Mouse (Mus musculus) midbrain, embryonic 10.5 days (tissue): Measurements from ENCODE around the gene Mrtfa. TPM values are rescaled to one million over a fixed set of nuclear protein-coding genes. Genes with fewer than 3 reads are reported as not detected.
A peak's percentile ranks its signal among the peaks of the same experiment; 100 is the strongest.

Source experiments
- DNase-seq: peaks from one replicate; pipeline ENCODE4 v3.0.0-alpha.2; 2017; ENCODE audit warnings: low spot score
- H3K27ac ChIP-seq: fragments of 300-500 bp; sonication (generic); replicated peaks from 2 replicates; pipeline ENCODE4 v1.5.1; 2016; ENCODE audit warnings: mild to moderate bottlenecking
- H3K27me3 ChIP-seq: fragments of 300-500 bp; sonication (generic); 2 replicates; pipeline ENCODE4 v1.6.1; 2016; ENCODE audit warnings: low read depth, mild to moderate bottlenecking; ENCODE audit not compliant: poor library complexity, severe bottlenecking
- H3K36me3 ChIP-seq: fragments of 300-500 bp; sonication (generic); 2 replicates; pipeline ENCODE4 v1.6.1; 2016; ENCODE audit warnings: mild to moderate bottlenecking, moderate library complexity
- H3K4me1 ChIP-seq: fragments of 300-500 bp; sonication (generic); 2 replicates; pipeline ENCODE4 v1.6.1; 2016
- H3K4me3 ChIP-seq: fragments of 300-500 bp; sonication (generic); 2 replicates; pipeline ENCODE4 v1.5.1; 2016; ENCODE audit warnings: mild to moderate bottlenecking, moderate library complexity
- H3K9me3 ChIP-seq: fragments of 300-500 bp; sonication (generic); replicated peaks from 2 replicates; pipeline ENCODE4 v1.6.1; 2016; ENCODE audit warnings: mild to moderate bottlenecking
- WGBS: fragments of 180-500 bp; shearing (Covaris S2); methylation state at CpG from one replicate; pipeline ENCODE4 v1.1.7; 2016; 5-methylcytosine and 5-hydroxymethylcytosine counted together
- polyA plus RNA-seq: library from polyadenylated mRNA; unstranded; fragments of >200 nt; fragmentation: Nextera tagmentation; extraction: Ambion mirVana; gene quantifications from 2 replicates; pipeline ENCODE4 v1.2.1, GENCODE M21; 2016

Mrtfa gene
- polyA plus RNA-seq, 1 experiment from 2014 or later = 20.5 TPM

DNA sequence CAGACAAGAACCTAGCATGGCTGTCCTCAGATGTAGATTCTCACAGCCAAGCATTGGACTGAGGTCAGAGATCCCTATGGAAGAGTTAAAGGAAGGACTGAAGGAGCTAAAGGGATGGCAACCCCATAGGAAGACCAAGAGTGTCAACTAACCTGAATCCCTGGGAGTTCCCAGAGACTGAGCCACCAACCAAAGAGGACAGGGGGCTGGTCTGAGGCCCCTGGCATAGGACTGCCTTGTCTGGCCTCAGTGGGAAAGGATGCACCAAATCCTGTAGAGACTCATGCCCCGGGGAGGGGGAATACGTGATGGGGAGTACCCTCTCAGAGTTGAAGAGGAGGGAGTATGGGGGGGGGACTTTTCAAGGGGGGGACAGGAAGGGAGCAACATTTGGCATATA lies 56.8 kb downstream of the Mrtfa start:
- Histone ChIP-seq H3K27ac (no peak overlapping the region), H3K36me3 (no peaks in the 10 kb centered on the region), H3K9me3 (no peaks in the 10 kb centered on the region), H3K27me3 (no peaks in the 10 kb centered on the region), H3K4me1 (peaks cover 19% of the 10 kb centered on the region), H3K4me3 (no peak overlapping the region)
- no peak for DNase-seq
- 93% methylated on average over 2 of the region's 2 CpGs for WGBS

DNA sequence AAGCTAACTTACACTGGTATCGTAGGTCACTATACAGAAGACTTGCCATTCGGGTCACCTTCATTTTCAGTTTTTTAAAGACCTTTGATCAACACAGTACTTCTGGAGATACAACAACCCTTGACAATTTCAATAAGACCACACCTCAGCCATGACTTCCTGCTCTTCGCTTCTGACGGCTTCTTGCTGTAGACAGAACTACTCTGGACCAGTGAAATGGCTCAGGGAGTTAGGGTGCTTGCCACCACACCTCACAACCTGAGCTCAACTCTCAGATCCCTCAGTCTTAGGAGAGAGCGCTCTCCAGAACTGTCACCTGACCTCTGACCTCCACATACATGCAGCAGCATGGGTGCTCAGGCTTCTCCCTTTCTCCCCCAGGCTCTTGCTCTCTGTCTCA lies 59.4 kb downstream of the Mrtfa start:
- no peak overlapping the region for H3K27ac ChIP-seq
- DNase-seq = no peak
- no peaks in the 10 kb centered on the region for H3K9me3 ChIP-seq
- no peaks in the 10 kb centered on the region for H3K27me3 ChIP-seq
- H3K36me3 ChIP-seq = no peaks in the 10 kb centered on the region
- H3K4me1 ChIP-seq = peaks cover 10% of the 10 kb centered on the region; the same call in 1 of the 2 replicates
- 95% methylated on average over 5 of the region's 5 CpGs for WGBS
- H3K4me3 ChIP-seq = no peak overlapping the region

DNA sequence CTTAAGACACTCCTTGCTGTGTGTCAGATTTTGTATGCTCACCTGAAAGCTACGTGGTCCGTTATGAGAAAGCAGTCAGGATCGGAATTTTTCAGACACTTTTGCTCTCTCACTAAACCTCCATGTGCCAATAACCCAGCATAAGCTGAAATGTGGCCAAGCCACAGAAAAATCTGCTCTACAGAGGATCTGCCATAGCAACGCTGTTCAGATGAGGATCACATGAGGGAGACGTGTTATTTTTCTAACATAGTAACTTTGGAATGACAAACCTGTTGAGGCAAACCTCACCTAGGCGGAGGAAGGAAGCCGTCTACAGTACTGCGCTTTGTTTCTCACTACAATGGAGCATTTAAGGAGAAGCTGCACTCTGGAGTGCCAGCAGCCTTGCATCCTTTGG lies 60.6 kb downstream of the Mrtfa start:
- Histone ChIP-seq H3K9me3 (no peaks in the 10 kb centered on the region), H3K4me3 (no peak overlapping the region), H3K27me3 (no peaks in the 10 kb centered on the region), H3K4me1 (peaks cover 6% of the 10 kb centered on the region; the same call in 1 of the 2 replicates), H3K36me3 (no peaks in the 10 kb centered on the region), H3K27ac (no peak overlapping the region)
- 87% methylated on average over 8 of the region's 8 CpGs for WGBS
- DNase-seq = no peak

DNA sequence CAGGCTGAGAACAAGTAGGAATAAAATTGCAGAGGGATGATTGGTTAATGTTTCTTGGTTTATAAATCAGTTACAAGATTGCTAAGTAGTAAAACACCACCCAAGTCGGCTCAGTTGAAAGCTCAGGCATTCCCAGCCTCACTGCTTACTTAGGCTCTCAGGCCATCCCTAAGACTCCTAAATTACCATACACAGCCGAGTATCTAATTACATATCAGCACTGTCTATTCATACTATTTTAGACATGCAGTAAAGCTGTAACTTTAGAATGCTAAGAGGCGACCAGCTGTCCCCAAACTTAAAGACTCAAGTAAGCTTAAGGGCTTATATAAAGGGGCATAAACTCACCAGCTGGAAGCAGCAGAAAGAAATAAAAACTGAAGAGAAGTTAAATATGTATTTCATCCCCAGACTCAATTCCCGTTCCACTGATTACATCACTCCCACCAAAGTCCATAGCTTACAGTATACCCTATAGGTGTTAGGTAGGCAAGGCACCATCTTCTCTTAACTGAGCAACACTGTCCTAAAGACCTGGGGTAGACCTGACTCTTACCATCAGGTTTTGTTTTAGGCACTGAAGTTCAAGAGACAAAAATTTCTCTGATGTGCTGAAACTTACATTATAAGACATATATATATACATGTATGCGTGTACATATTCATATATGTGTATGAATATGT lies 62.3 kb downstream of the Mrtfa start:
- Histone ChIP-seq H3K27me3 (no peaks in the 10 kb centered on the region), H3K27ac (no peak overlapping the region), H3K9me3 (no peaks in the 10 kb centered on the region), H3K36me3 (no peaks in the 10 kb centered on the region), H3K4me3 (no peak overlapping the region), H3K4me1 (peaks cover 10% of the 10 kb centered on the region; the same call in 1 of the 2 replicates)
- DNase-seq = no peak
- WGBS = 88% methylated on average over 5 of the region's 5 CpGs

DNA sequence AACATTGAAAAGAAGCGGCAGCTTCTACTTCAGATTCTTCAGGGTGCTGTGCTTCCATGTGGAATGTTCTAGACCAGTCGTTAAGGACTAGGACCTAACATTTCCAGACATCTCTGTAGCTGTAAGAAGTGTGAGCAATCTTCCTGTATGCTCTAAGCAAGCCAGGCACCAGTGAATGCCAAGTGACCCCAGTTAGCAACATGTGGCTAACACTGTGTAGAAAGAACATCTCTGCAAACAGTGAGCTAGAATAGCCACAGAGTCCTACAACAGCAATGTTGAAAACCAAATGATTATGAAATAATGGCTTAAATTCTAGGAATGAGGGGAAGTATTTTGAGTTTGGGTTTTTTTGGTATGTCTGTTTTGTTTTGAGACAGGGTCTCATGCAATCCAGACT lies 66.3 kb downstream of the Mrtfa start:
- H3K4me1 ChIP-seq = peaks cover 32% of the 10 kb centered on the region
- no peaks in the 10 kb centered on the region for H3K27me3 ChIP-seq
- no peak for DNase-seq
- H3K9me3 ChIP-seq = no peaks in the 10 kb centered on the region
- H3K27ac ChIP-seq = no peak overlapping the region
- no peak overlapping the region for H3K4me3 ChIP-seq
- H3K36me3 ChIP-seq = no peaks in the 10 kb centered on the region
- WGBS = 95% methylated on average over 2 of the region's 2 CpGs

DNA sequence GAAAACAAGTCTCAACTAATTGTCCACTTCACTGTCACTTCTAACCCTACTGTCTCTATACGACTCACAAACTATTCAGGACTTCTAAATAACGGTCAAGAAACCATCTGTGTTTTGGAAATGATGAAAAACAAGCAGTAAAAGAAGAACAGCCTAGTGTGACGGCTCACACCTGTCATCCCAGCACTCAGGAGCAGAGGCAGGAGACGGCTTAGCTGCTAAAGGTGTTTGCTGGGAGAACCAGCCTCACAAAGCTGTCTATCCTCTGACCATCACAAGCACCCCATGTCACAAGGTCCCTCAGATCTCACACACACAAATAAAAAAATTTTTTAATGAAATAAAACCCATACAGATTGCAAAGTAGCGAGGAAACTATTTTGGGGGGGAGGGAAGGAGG lies 67.4 kb downstream of the Mrtfa start:
- peak overlapping the region; percentile 38; the same call in 1 of the 2 replicates for H3K27ac ChIP-seq
- WGBS = 91% methylated on average over 5 of the region's 5 CpGs
- peaks cover 32% of the 10 kb centered on the region for H3K4me1 ChIP-seq
- no peaks in the 10 kb centered on the region for H3K9me3 ChIP-seq
- no peak overlapping the region for H3K4me3 ChIP-seq
- no peaks in the 10 kb centered on the region for H3K27me3 ChIP-seq
- H3K36me3 ChIP-seq = no peaks in the 10 kb centered on the region
- no peak for DNase-seq

DNA sequence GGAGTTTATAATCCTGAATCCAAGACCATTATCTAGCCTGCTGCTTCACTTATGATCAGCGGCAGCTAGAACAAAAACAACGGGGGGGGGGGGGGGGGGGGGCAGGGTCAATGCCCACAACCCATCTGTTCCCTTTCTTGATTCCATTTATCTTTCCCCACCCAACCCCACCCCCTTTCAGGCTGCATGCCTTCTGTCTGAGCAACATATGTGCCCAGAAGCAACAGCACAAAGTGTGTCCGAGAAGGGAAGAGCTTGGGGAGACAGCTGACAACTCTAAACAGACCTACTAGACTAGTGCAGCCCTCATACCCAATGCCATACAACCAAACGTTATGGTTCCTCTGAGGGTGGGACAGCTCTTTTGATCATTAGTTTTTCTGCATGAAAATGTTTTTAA lies 68.0 kb downstream of the Mrtfa start:
- Histone ChIP-seq H3K9me3 (no peaks in the 10 kb centered on the region), H3K36me3 (no peaks in the 10 kb centered on the region), H3K27me3 (no peaks in the 10 kb centered on the region), H3K4me1 (peaks cover 32% of the 10 kb centered on the region), H3K4me3 (no peak overlapping the region), H3K27ac (peak overlapping the region; percentile 71; the same call in 1 of the 2 replicates)
- DNase-seq = no peak
- 55% methylated on average over 4 of the region's 4 CpGs for WGBS

DNA sequence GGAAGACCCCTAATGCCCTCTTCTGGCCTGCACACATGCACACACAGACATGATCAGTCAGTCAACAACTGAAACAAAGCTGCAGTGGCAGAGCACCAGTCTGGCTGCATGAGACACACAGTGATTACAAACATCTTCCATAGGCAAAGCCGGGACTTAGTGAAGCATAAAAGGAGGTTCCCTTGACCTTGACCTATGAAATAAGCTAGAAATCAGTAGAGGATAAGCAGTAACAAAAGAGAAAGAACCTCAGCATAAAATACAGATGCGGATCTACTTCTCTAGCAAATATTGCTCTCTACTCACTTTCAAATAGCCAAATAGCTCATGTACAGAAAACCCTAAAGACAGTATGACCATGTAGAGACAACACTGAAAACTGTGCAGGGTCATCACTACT lies 68.5 kb downstream of the Mrtfa start:
- 69% methylated on average over 2 of the region's 2 CpGs for WGBS
- H3K9me3 ChIP-seq = no peaks in the 10 kb centered on the region
- no peak for DNase-seq
- no peak overlapping the region for H3K4me3 ChIP-seq
- peaks cover 32% of the 10 kb centered on the region for H3K4me1 ChIP-seq
- H3K36me3 ChIP-seq = 0 out of 2 replicates have a peak, but pooled peaks cover 3% of the 10 kb centered on the region
- H3K27me3 ChIP-seq = no peaks in the 10 kb centered on the region
- H3K27ac ChIP-seq = peak overlapping the region; percentile 71

DNA sequence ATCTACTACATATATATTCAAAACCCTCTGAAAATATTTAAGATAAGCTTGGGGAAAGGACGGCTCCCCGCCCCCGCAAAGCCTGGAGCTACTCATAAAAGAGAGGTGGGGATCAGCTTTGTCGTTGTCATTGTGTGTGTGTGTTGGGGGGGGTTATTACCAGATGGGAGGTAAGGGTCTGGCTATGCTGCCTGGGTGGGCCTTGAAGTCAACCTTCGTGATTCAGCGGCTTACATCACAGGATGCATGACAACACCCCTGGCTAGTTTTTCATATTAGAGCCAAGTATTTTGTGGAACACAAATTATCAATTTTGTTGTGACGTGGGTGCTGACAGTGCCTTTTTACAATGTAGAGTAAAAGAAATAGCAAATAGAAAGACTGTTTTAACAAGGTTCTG lies 69.6 kb downstream of the Mrtfa start:
- Histone ChIP-seq H3K27me3 (no peaks in the 10 kb centered on the region), H3K4me1 (peaks cover 32% of the 10 kb centered on the region), H3K27ac (no peak overlapping the region), H3K9me3 (no peaks in the 10 kb centered on the region), H3K4me3 (no peak overlapping the region), H3K36me3 (peaks cover 9% of the 10 kb centered on the region; the same call in 1 of the 2 replicates)
- 85% methylated on average over 7 of the region's 7 CpGs for WGBS
- no peak for DNase-seq

DNA sequence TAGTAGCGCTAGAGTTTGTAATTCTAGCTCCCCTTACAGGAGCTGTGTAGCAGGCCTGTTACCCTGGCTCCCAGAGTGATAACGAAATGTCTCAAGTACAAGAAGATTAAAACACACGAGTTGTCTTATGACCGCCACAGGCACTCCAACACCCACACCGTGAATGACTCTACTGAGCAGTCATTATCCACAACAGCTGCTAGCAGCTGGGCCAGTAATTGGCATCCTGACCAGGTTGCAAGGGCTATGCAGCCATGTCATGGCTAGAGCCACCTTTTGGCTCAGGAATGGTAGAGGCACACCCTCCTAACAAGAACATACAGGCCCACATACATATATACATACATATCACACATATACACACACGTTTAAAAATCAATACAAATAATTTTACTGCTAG lies 70.4 kb downstream of the Mrtfa start:
- Histone ChIP-seq H3K9me3 (no peaks in the 10 kb centered on the region), H3K27ac (no peak overlapping the region)

DNA sequence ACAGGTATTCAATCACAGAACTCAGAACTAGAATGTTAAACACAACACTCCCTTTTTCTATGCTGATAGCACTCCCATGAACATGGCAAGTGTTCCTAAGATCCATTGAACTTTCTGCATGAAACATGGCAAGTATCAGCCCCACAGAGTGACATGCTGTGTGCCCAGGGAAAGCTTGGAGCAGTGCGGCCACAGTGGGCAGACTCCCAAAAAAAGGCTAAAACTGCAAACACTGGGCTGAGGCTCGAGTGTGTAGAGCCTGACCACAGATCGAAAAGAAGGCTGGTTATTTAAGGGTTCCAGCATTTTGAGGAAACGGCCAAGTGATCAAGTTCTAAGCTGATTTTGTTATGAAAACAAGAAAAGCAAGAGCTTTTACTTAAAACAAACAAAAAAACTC lies 72.3 kb downstream of the Mrtfa start:
- DNase-seq = no peak
- Histone ChIP-seq H3K4me3 (no peak overlapping the region), H3K36me3 (peaks cover 10% of the 10 kb centered on the region; the same call in 1 of the 2 replicates), H3K9me3 (no peaks in the 10 kb centered on the region), H3K27me3 (no peaks in the 10 kb centered on the region), H3K4me1 (peaks cover 28% of the 10 kb centered on the region), H3K27ac (no peak overlapping the region)
- WGBS = 88% methylated on average over 4 of the region's 4 CpGs

More for the DNA sequence above, 70.4 kb downstream of the Mrtfa start:
- peaks cover 32% of the 10 kb centered on the region for H3K4me1 ChIP-seq
- peaks cover 10% of the 10 kb centered on the region; the same call in 1 of the 2 replicates for H3K36me3 ChIP-seq
- no peak overlapping the region for H3K4me3 ChIP-seq
- H3K27me3 ChIP-seq = no peaks in the 10 kb centered on the region
- 88% methylated on average over 6 of the region's 6 CpGs for WGBS
- no peak for DNase-seq

DNA sequence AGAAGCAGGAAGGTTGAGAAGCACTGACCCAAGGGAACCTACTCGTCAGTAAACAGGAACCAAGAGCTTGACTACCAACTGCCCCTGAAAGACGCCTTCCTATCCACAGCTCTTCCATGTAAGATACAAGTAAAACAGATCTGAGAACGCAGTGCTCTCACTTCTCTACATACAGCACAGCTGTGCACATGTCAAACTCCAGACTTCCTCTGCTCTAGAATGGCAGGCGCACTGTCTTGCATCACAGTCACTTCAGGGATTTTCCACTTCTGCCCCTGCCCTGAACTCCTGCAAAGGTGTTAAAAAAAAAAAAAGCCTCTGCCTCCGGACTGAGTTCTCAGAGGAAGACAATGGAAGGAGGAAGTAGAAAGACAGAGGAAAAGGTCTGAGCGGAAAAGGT lies 78.0 kb downstream of the Mrtfa start:
- no peak for DNase-seq
- no peak overlapping the region for H3K4me3 ChIP-seq
- no peak overlapping the region for H3K27ac ChIP-seq
- H3K9me3 ChIP-seq = no peaks in the 10 kb centered on the region
- 84% methylated on average over 6 of the region's 6 CpGs for WGBS
- H3K27me3 ChIP-seq = no peaks in the 10 kb centered on the region
- peaks cover 10% of the 10 kb centered on the region; the same call in 1 of the 2 replicates for H3K36me3 ChIP-seq
- H3K4me1 ChIP-seq = no peaks in the 10 kb centered on the region

DNA sequence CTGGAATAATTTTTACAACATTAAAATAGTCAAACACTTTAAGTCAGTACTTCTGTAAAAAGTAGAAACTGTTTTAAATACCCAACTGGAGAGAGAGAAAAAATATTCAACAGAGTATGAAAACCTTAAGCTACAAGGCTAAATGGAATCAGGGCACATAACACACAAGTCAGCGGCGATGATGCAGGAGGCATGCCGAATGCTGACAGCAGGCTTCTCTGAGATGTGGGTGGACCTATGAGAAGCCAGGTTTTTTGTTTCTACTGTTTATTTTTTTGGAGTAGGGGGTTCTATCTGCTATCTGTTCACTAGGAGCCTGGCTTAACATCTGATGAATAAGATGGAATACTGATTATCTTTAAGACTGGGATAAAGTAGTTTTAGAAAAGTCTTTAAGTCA lies 80.2 kb downstream of the Mrtfa start:
- H3K27ac ChIP-seq = no peak overlapping the region
- no peaks in the 10 kb centered on the region for H3K27me3 ChIP-seq
- H3K4me3 ChIP-seq = no peak overlapping the region
- WGBS = 81% methylated on average over 3 of the region's 3 CpGs
- DNase-seq = no peak
- H3K4me1 ChIP-seq = peaks cover 17% of the 10 kb centered on the region
- H3K36me3 ChIP-seq = no peaks in the 10 kb centered on the region
- H3K9me3 ChIP-seq = no peaks in the 10 kb centered on the region
